Mouse (Mus musculus) lung, embryonic 16.5 days (tissue): ENCODE data around the gene Gale. TPM values are rescaled to one million over a fixed set of nuclear protein-coding genes. Genes with fewer than 3 reads are reported as not detected.

ENCODE experiments used
- ATAC-seq: fragments of 200-750 bp; cut with Nextera tagmentation; 2 replicates; pipeline ENCODE4 v1.8.0; 2017; ENCODE audit warnings: low read depth, mild to moderate bottlenecking, moderate library complexity
- H3K27ac ChIP-seq: fragments of 300-500 bp; sonication (generic); 2 replicates; pipeline ENCODE4 v1.5.1; 2014; ENCODE audit warnings: mild to moderate bottlenecking, control low read depth, low read length
- H3K27me3 ChIP-seq: fragments of 300-500 bp; sonication (generic); 2 replicates; pipeline ENCODE4 v1.6.1; 2014; ENCODE audit warnings: low read depth, low read length, mixed read lengths; ENCODE audit not compliant: control insufficient read depth, insufficient read depth
- H3K36me3 ChIP-seq: fragments of 300-500 bp; sonication (generic); 2 replicates; pipeline ENCODE4 v1.6.1; 2014; ENCODE audit warnings: low read length; ENCODE audit not compliant: control insufficient read depth, insufficient read depth
- H3K4me1 ChIP-seq: fragments of 300-500 bp; sonication (generic); replicated peaks from 2 replicates; pipeline ENCODE4 v1.6.1; 2014; ENCODE audit warnings: low read length, mixed read lengths; ENCODE audit not compliant: control insufficient read depth, insufficient read depth
- H3K4me2 ChIP-seq: fragments of 300-500 bp; sonication (generic); 2 replicates; pipeline ENCODE4 v1.6.1; 2014; ENCODE audit warnings: low read depth, low read length, control low read depth
- H3K4me3 ChIP-seq: fragments of 300-500 bp; sonication (generic); 2 replicates; pipeline ENCODE4 v1.5.1; 2014; ENCODE audit warnings: mild to moderate bottlenecking, low read length, control low read depth
- H3K9ac ChIP-seq: fragments of 300-500 bp; sonication (generic); 2 replicates; pipeline ENCODE4 v1.6.1; 2014; ENCODE audit warnings: low read length, control low read depth
- H3K9me3 ChIP-seq: fragments of 300-500 bp; sonication (generic); 2 replicates; pipeline ENCODE4 v1.6.1; 2016; ENCODE audit warnings: low read length; ENCODE audit not compliant: control insufficient read depth
- WGBS: fragments of 180-500 bp; shearing (Covaris S2); extraction: QIAGEN DNeasy Blood & Tissue Kit; methylation state at CpG from one replicate; pipeline ENCODE4 v1.1.7; 2014; 5-methylcytosine and 5-hydroxymethylcytosine counted together
- polyA plus RNA-seq: library from polyadenylated mRNA; unstranded; fragments of >200 nt; fragmentation: Nextera tagmentation; extraction: Ambion mirVana; gene quantifications from 2 replicates; pipeline ENCODE4 v1.2.1, GENCODE M21; 2015

Gale gene
- polyA plus RNA-seq, 1 experiment from 2014 or later = 41.7 TPM

DNA sequence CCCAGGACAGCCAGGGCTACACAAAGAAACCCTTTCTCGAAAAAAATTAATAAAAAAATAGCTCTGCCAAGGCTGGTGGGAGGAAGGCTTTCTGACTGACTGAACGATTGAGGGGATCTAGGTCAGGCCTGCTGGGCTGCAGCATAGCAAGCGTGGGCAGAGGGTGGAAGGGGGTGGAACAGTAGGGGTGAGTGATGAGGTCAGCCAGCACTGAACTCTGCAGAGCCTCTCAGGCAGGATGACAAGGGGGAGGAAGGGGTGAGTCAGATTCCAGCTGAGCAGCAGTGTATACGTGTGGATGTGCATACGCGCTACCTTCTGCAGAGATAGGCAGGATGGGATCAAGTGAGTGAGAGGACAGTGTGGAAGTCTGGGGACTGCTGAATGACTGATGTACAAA, 13.6 kb upstream of the Gale start:
- Histone ChIP-seq H3K27ac (no peak overlapping the region), H3K4me3 (no peak overlapping the region), H3K4me2 (no peak overlapping the region), H3K9me3 (peaks cover 5% of the 10 kb centered on the region), H3K27me3 (no peaks in the 10 kb centered on the region), H3K36me3 (peaks cover 11% of the 10 kb centered on the region), H3K9ac (no peak overlapping the region), H3K4me1 (peaks cover 12% of the 10 kb centered on the region; the same call in 1 of the 2 replicates)
- 45% methylated on average over 6 of the region's 6 CpGs for WGBS
- no peak for ATAC-seq

DNA sequence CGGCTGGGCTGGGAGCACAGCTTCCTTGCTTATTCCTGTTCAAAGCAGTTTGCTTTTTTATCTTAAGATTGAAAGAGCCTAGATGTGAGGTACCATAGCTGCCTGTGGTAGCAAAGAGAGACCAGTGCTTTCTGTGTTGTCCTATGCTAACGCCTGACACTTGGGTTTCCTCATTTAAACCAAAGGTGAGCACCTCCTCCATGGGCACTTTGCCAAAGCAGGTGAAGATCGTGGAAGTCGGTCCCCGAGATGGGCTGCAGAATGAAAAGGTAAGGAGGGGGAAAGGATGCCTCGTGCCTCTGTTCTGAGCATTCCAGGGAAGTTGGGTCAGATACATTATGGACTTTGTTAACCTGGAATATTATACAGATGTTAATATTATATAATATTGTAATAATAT, 13.2 kb upstream of the Gale start:
- Histone ChIP-seq H3K4me1 (peaks cover 12% of the 10 kb centered on the region; the same call in 1 of the 2 replicates), H3K9me3 (peaks cover 5% of the 10 kb centered on the region), H3K4me3 (no peak overlapping the region), H3K36me3 (peaks cover 11% of the 10 kb centered on the region), H3K27ac (no peak overlapping the region), H3K9ac (no peak overlapping the region), H3K4me2 (no peak overlapping the region), H3K27me3 (no peaks in the 10 kb centered on the region)
- no peak for ATAC-seq
- 69% methylated on average over 6 of the region's 6 CpGs for WGBS

DNA sequence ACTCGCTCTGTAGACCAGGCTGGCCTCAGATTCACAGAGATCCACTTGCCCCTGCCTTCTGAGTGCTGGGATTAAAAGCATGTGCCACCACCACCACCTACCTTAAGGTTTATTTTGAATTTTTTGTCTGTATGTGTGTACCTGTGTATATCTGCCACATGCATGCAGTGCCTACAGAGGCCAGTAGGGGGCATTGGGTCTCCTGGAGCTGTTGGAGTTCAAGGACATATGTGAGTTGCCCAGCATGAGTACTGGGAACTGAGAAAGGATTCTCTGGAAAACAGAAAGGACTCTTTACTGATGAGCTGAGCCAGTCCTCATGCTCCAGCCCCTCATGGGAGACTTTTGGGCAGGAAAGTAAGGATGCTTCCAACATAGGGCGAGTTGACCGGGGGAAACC, 12.0 kb upstream of the Gale start:
- H3K4me2 ChIP-seq = no peak overlapping the region
- WGBS = 90% methylated on average over 3 of the region's 3 CpGs
- H3K9me3 ChIP-seq = peaks cover 5% of the 10 kb centered on the region
- no peak overlapping the region for H3K27ac ChIP-seq
- H3K27me3 ChIP-seq = no peaks in the 10 kb centered on the region
- H3K4me3 ChIP-seq = no peak overlapping the region
- 0 out of 2 replicates have a peak, but pooled peaks cover 7% of the 10 kb centered on the region for H3K4me1 ChIP-seq
- peaks cover 13% of the 10 kb centered on the region for H3K36me3 ChIP-seq
- no peak for ATAC-seq
- no peak overlapping the region for H3K9ac ChIP-seq

DNA sequence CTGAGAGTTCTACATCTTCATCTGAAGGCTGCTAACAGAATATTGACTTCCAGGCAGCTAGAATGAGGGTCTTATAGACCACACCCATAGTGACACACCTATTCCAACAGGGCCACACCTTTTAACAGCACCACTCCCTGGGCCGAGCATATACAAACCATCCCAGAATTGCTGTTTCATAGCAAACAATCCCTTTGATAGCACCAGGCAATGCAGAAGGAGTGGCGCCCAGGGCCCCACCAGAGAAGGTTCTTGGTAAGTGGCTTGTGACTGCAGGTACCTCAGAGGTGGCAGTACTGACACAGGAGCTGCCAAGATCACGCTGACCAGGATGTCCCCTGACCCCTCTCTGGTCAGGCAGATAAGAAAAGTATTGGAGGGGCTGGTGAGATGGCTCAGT, 10.3 kb upstream of the Gale start:
- Histone ChIP-seq H3K27ac (no peak overlapping the region), H3K27me3 (no peaks in the 10 kb centered on the region), H3K9me3 (peaks cover 5% of the 10 kb centered on the region), H3K9ac (no peak overlapping the region), H3K36me3 (peaks cover 13% of the 10 kb centered on the region), H3K4me3 (no peak overlapping the region), H3K4me1 (0 out of 2 replicates have a peak, but pooled peaks cover 3% of the 10 kb centered on the region), H3K4me2 (no peak overlapping the region)
- no peak for ATAC-seq
- WGBS = 78% methylated on average over 3 of the region's 3 CpGs

DNA sequence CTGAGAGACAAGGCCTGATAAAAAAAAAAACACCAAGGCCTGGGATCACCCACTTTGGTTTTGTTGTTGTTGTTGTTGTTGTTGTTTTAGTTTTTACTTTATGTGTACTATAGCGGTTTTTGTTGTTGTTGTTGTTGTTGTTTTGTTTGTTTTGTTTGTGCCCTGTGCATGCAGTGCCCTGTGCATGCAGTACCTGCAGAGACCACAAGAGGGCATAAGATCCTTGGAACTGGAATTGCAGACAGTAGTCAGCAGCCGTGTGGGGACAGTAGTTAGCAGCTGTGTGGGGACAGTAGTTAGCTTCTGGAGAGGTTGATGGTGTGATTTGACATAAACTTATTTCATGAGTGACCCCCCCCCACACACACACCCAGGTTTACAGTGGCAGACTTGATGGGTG, 9.3 kb upstream of the Gale start:
- no peak overlapping the region for H3K4me2 ChIP-seq
- H3K27ac ChIP-seq = no peak overlapping the region
- no peak overlapping the region for H3K4me3 ChIP-seq
- 0 out of 2 replicates have a peak, but pooled peaks cover 3% of the 10 kb centered on the region for H3K4me1 ChIP-seq
- H3K9me3 ChIP-seq = peaks cover 5% of the 10 kb centered on the region
- no peak overlapping the region for H3K9ac ChIP-seq
- WGBS = 11% methylated on average over 2 of the region's 2 CpGs
- peaks cover 17% of the 10 kb centered on the region for H3K36me3 ChIP-seq
- ATAC-seq = peak; percentile 48; the same call in 1 of the 2 replicates
- no peaks in the 10 kb centered on the region for H3K27me3 ChIP-seq

DNA sequence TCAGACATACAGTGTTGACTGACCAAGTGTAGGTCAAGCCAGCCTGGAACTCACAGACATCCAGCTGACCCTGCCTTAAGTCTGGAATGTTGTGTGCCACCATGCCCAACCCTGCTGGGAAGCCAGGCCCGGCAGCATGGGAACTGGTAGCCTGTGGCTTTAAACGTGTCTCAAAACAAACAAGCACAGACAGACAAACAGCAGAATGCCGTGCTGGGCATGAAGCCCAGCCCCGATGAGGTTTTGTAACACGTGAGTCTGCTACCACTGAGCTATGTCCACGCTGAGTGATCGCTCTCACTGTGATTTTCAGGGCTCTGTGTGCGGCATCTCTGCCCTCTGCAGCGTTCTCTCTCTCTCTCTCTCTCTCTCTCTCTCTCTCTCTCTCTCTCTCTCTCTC, 7.6 kb upstream of the Gale start:
- Histone ChIP-seq H3K4me3 (no peak overlapping the region), H3K36me3 (peaks cover 20% of the 10 kb centered on the region), H3K4me2 (no peak overlapping the region), H3K9me3 (peaks cover 5% of the 10 kb centered on the region), H3K27me3 (no peaks in the 10 kb centered on the region), H3K9ac (no peak overlapping the region), H3K4me1 (no peaks in the 10 kb centered on the region), H3K27ac (no peak overlapping the region)
- WGBS = 81% methylated on average over 9 of the region's 9 CpGs
- ATAC-seq = no peak

DNA sequence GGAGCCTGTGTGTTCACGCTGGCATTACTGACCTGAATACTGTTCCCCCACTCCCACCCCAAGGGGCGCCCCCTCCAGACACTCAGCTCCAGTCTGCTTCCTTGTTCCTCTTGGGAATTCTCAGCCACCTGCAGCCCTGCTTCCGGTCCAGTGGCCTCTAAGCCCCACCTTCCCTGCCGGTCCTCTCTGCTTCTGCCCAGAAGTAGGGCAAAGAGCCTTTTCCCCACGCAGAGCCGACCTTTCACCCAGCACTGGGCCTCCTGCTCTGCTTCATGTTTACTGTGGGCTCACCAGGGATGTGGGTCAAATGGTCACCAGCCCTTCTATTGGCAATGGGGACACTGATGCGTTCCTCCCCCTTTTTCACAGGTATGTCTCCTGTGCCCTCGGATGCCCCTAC, 5.2 kb upstream of the Gale start:
- Histone ChIP-seq H3K4me3 (no peak overlapping the region), H3K4me1 (peaks cover 4% of the 10 kb centered on the region; the same call in 1 of the 2 replicates), H3K27ac (no peak overlapping the region), H3K4me2 (no peak overlapping the region), H3K9ac (no peak overlapping the region), H3K36me3 (peaks cover 13% of the 10 kb centered on the region; the same call in 1 of the 2 replicates), H3K27me3 (no peaks in the 10 kb centered on the region), H3K9me3 (no peaks in the 10 kb centered on the region)
- WGBS = 55% methylated on average over 8 of the region's 8 CpGs
- no peak for ATAC-seq

DNA sequence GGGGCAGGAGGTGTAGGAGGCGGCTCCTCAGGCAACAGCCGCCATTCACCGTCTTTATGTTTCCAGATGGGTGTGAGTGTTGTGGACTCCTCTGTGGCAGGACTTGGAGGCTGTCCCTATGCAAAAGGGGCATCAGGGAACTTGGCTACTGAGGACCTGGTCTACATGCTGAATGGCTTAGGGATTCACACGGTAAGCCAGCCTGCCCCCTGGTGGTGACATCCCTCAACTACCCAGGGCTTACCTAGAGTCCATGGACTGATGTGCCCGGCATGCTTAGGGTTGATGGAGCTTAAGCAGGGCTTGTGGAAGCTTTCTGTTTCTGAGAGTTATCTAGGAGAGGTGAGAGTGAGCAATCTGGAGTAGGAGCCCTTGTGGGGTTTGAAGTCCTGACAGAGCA, 2.8 kb upstream of the Gale start:
- Histone ChIP-seq H3K27ac (no peak overlapping the region), H3K4me3 (no peak overlapping the region), H3K4me2 (no peak overlapping the region), H3K9me3 (no peaks in the 10 kb centered on the region), H3K9ac (no peak overlapping the region), H3K36me3 (peaks cover 12% of the 10 kb centered on the region; the same call in 1 of the 2 replicates), H3K4me1 (peaks cover 11% of the 10 kb centered on the region), H3K27me3 (no peaks in the 10 kb centered on the region)
- 25% methylated on average over 5 of the region's 5 CpGs for WGBS
- ATAC-seq = no peak

DNA sequence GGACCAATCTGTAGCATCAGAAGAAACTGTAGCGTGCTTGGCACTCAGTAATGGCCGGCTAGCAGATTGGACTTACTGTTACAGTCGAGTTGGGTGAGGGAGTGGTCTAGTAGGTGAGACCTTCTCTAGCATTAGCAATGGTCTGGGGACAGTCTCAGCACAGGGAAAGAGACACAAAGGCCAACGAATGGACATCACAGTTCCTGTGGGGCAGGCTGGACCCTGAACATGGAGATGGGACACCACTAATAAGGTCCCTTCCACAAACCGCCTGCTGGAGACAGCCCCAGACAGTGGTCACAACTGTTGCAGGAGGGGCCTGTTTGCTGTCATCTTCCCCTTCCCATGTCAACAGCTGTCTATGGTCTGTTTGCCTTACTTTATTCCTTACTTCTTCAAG, 1.8 kb upstream of the Gale start:
- Histone ChIP-seq H3K4me2 (no peak overlapping the region), H3K9ac (no peak overlapping the region), H3K36me3 (peaks cover 11% of the 10 kb centered on the region; the same call in 1 of the 2 replicates), H3K4me1 (peaks cover 11% of the 10 kb centered on the region), H3K27me3 (no peaks in the 10 kb centered on the region), H3K9me3 (no peaks in the 10 kb centered on the region), H3K27ac (no peak overlapping the region), H3K4me3 (no peak overlapping the region)
- WGBS = 87% methylated on average over 5 of the region's 5 CpGs
- ATAC-seq = no peak

DNA sequence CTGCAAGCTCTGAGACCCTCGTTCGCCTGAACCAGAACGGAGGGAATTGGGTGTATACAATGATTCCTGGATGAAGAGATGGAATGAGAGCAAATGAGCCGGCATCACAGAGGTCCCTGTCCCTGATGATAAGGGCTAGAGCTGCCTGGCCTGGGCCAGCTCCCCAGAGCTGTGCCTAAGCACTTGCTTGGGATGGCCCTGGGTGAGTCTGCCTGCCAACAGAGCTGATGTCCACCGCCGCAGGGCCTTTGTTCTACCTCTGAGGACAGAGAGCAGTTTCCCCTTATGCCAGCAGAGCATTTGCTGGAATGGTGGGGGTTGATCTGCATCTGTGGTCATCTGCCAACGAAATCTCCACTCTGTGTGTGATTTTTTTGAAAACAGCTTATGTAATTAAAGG, 1.3 kb upstream of the Gale start:
- Histone ChIP-seq H3K4me3 (no peak overlapping the region), H3K27ac (no peak overlapping the region), H3K9me3 (no peaks in the 10 kb centered on the region), H3K27me3 (no peaks in the 10 kb centered on the region), H3K4me1 (peaks cover 11% of the 10 kb centered on the region), H3K9ac (no peak overlapping the region), H3K36me3 (peaks cover 13% of the 10 kb centered on the region), H3K4me2 (no peak overlapping the region)
- WGBS = 80% methylated on average over 7 of the region's 7 CpGs
- no peak for ATAC-seq
